Mouse (Mus musculus): ENCODE data around the gene Bicd2.

DNA sequence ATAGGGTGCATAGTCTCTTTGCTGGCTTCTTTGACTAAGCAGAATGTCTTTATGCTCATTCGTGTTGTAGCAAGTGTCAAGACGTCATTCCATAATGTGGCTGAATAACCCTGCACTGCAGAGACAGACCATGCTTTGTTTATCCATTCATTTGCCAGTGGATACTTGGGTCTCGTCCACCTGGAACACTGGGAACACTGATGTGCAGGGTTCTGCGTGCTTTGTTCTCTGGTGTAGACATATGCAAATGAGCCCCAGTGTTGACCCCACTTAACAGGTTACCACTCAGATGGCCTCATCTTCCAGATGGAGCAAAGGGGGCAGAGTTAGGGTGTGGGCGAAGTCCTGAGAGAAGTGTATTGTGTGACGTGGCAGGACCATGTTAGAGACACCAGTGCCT, 32.9 kb downstream of the Bicd2 start:
- no peak for TF ChIP-seq CTCF (IDR thresholded peaks at IDR 0.05; ENCODE audit: borderline replicate concordance, extremely low read depth, insufficient read depth, insufficient read length)
- no peak for TF ChIP-seq POLR2A (IDR thresholded peaks at IDR 0.05; ENCODE audit: borderline replicate concordance, extremely low read depth, insufficient read depth, insufficient read length, poor library complexity, severe bottlenecking)

All from brain, embryonic 14.5 days (tissue).